Mouse (Mus musculus) spleen, adult 2 months (tissue): ENCODE measurements around the gene Nit1.

Source experiments
- CTCF ChIP-seq: fragments of 200-500 bp; IDR thresholded peaks from 2 replicates; pipeline ENCODE4 v1.5.1; 2011; ENCODE audit warnings: mild to moderate bottlenecking, inconsistent platforms; ENCODE audit not compliant: insufficient read depth, insufficient read length, insufficient replicate concordance; ENCODE audit errors: extremely low read depth
- POLR2A ChIP-seq: fragments of 200-500 bp; IDR thresholded peaks from 2 replicates; pipeline ENCODE4 v1.6.1; 2011; ENCODE audit warnings: low read depth, low read length, inconsistent platforms

DNA sequence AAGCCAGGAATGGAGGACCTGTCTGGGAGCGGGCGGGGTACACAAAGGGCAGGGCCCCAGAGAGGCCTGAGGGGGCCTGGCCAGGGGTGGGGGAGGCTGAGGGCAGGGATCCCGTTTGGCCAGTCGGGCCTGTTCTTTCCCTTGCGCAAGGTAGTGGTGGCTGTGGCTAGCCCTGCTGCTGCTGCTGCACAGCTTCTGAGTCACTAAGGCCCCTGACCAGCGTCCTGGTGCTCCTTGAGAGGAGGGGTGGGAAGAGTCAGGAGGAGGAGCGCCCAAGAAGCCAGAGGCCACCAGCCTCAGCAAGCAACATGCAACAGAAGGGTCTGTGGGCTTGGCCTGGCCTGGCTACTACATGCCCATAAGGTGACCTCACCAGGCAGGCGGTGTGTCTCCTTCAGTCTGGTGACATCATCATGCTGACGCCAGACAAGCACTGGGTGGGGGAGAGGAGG lies 30.2 kb upstream of the Nit1 start:
- TF ChIP-seq POLR2A (no peak), CTCF (no peak)
